Mouse (Mus musculus) kidney, adult 2 months (tissue): ENCODE measurements around the gene Abcb8. TPM values are rescaled to one million over a fixed set of nuclear protein-coding genes. Genes with fewer than 3 reads are reported as not detected.
A peak's percentile ranks its signal among the peaks of the same experiment; 100 is the strongest.

Experiments
- DNase-seq: peaks from one replicate; pipeline ENCODE4 v3.0.0; 2021
- H3K27ac ChIP-seq: fragments of 200-500 bp; 2 replicates; pipeline ENCODE4 v1.5.1; 2012; ENCODE audit warnings: low read depth, low read length, control low read depth, inconsistent platforms; ENCODE audit not compliant: insufficient read depth
- H3K27me3 ChIP-seq: fragments of 200-500 bp; replicated peaks from 2 replicates; pipeline ENCODE4 v1.6.1; 2012; ENCODE audit warnings: mild to moderate bottlenecking, moderate library complexity, low read length, inconsistent platforms; ENCODE audit not compliant: control insufficient read depth, insufficient read depth
- H3K36me3 ChIP-seq: fragments of 200-500 bp; 2 replicates; pipeline ENCODE4 v1.6.1; 2012; ENCODE audit warnings: mild to moderate bottlenecking, moderate library complexity, low read length, inconsistent platforms; ENCODE audit not compliant: control insufficient read depth, insufficient read depth
- H3K4me1 ChIP-seq: fragments of 200-500 bp; 2 replicates; pipeline ENCODE4 v1.6.1; 2011; ENCODE audit warnings: low read length; ENCODE audit not compliant: control insufficient read depth, insufficient read depth
- H3K4me3 ChIP-seq: fragments of 200-500 bp; 2 replicates; pipeline ENCODE4 v1.5.1; 2011; ENCODE audit warnings: mild to moderate bottlenecking, low read depth, low read length, control low read depth; ENCODE audit not compliant: insufficient read depth
- CTCF ChIP-seq: fragments of 200-500 bp; conservative IDR thresholded peaks from 2 replicates; pipeline ENCODE4 v1.5.1; 2011; ENCODE audit warnings: low read depth, mild to moderate bottlenecking, control low read depth, low read length, moderate library complexity, mixed read lengths; ENCODE audit not compliant: insufficient read depth, insufficient read length
- POLR2A ChIP-seq: fragments of 200-500 bp; IDR thresholded peaks from one replicate; pipeline ENCODE4 v1.6.1; 2011; ENCODE audit warnings: low read depth, low read length, control low read depth
- WGBS: fragments of 180-500 bp; shearing (Covaris S2); methylation state at CpG from one replicate; pipeline ENCODE4 v1.1.7; 2018; 5-methylcytosine and 5-hydroxymethylcytosine counted together
- polyA plus RNA-seq: library from polyadenylated mRNA; depleted of rRNA; stranded (reverse); fragments of >200 nt; gene quantifications from 2 replicates; pipeline ENCODE4 v1.2.3, GENCODE M21; 2012

Abcb8 gene
- polyA plus RNA-seq, 1 experiment, result 112 TPM

GRCm38 (mm10) chr5:24350073-24350472, 43.4 kb upstream of the Abcb8 start:
- peaks cover 4% of the 10 kb centered on the region; the same call in 1 of the 2 replicates for H3K4me1 ChIP-seq
- DNase-seq, result no peak
- H3K27me3 ChIP-seq, result no peaks in the 10 kb centered on the region
- H3K36me3 ChIP-seq, result no peaks in the 10 kb centered on the region
- 77% methylated on average over 3 of the region's 3 CpGs for WGBS
- H3K27ac ChIP-seq, result no peak overlapping the region
- TF ChIP-seq POLR2A (no peak), CTCF (no peak)
- H3K4me3 ChIP-seq, result no peak overlapping the region

GRCm38 (mm10) chr5:24350531-24351250, 42.8 kb upstream of the Abcb8 start:
- Histone ChIP-seq H3K27me3 (no peaks in the 10 kb centered on the region), H3K4me3 (no peak overlapping the region; the same call in 1 of the 2 replicates), H3K27ac (no peak overlapping the region), H3K4me1 (peaks cover 4% of the 10 kb centered on the region; the same call in 1 of the 2 replicates), H3K36me3 (no peaks in the 10 kb centered on the region)
- TF ChIP-seq POLR2A (no peak), CTCF (no peak)
- DNase-seq, result no peak
- WGBS, result 53% methylated on average over 15 of the region's 15 CpGs

GRCm38 (mm10) chr5:24351278-24351677, 42.2 kb upstream of the Abcb8 start, which contains the start of gene Kcnh2:
TSS of gene Kcnh2 (minus strand) at chr5:24351604.
- peaks cover 4% of the 10 kb centered on the region; the same call in 1 of the 2 replicates for H3K4me1 ChIP-seq
- no peak within 1 kb of the TSS for H3K27ac ChIP-seq
- under 1% methylated on average over 53 of the region's 53 CpGs for WGBS

GRCm38 (mm10) chr5:24351701-24352171, 41.7 kb upstream of the Abcb8 start:
- peaks cover 4% of the 10 kb centered on the region; the same call in 1 of the 2 replicates for H3K4me1 ChIP-seq
- peak overlapping the region; percentile 57 for H3K4me3 ChIP-seq
- no peaks in the 10 kb centered on the region for H3K36me3 ChIP-seq
- peak; percentile 59 for DNase-seq
- WGBS, result under 1% methylated on average over 41 of the region's 41 CpGs
- no peak for TF ChIP-seq POLR2A
- TF ChIP-seq CTCF, result no peak
- no peaks in the 10 kb centered on the region for H3K27me3 ChIP-seq
- no peak overlapping the region for H3K27ac ChIP-seq

More at GRCm38 (mm10) chr5:24351278-24351677, 42.2 kb upstream of the Abcb8 start, which contains the start of gene Kcnh2:
- peak; percentile 5 for DNase-seq
- Histone ChIP-seq H3K36me3 (no peaks in the 10 kb centered on the region), H3K4me3 (peak within 1 kb of the TSS; percentile 57), H3K27me3 (no peaks in the 10 kb centered on the region)
- TF ChIP-seq CTCF, result no peak
- no peak for TF ChIP-seq POLR2A

GRCm38 (mm10) chr5:24352251-24352859, 41.1 kb upstream of the Abcb8 start:
- peaks cover 4% of the 10 kb centered on the region; the same call in 1 of the 2 replicates for H3K4me1 ChIP-seq
- no peak overlapping the region for H3K4me3 ChIP-seq
- no peak overlapping the region for H3K27ac ChIP-seq
- no peak for DNase-seq
- WGBS, result 16% methylated on average over 24 of the region's 24 CpGs
- no peaks in the 10 kb centered on the region for H3K36me3 ChIP-seq
- H3K27me3 ChIP-seq, result no peaks in the 10 kb centered on the region
- TF ChIP-seq CTCF (no peak), POLR2A (no peak)

GRCm38 (mm10) chr5:24353327-24353726, 40.1 kb upstream of the Abcb8 start:
- no peak overlapping the region for H3K27ac ChIP-seq
- no peaks in the 10 kb centered on the region for H3K36me3 ChIP-seq
- no peak for DNase-seq
- TF ChIP-seq CTCF, result no peak
- TF ChIP-seq POLR2A, result no peak
- WGBS, result 36% methylated on average over 4 of the region's 4 CpGs
- H3K4me1 ChIP-seq, result peaks cover 4% of the 10 kb centered on the region; the same call in 1 of the 2 replicates
- no peak overlapping the region for H3K4me3 ChIP-seq
- no peaks in the 10 kb centered on the region for H3K27me3 ChIP-seq

- H3K4me3 ChIP-seq, result no peak overlapping the region
- no peaks in the 10 kb centered on the region for H3K27me3 ChIP-seq
- no peak overlapping the region for H3K27ac ChIP-seq
- DNase-seq, result no peak
- 0 out of 2 replicates have a peak, but pooled peaks cover 3% of the 10 kb centered on the region for H3K4me1 ChIP-seq
- H3K36me3 ChIP-seq, result no peaks in the 10 kb centered on the region
- TF ChIP-seq CTCF, result no peak
- WGBS, result 45% methylated on average over 4 of the region's 4 CpGs
These were observed 36.7 kb upstream of the Abcb8 start for GRCm38 (mm10) chr5:24356764-24357163.
